Mouse (Mus musculus): ENCODE data around the gene Cs. TPM values are rescaled to one million over a fixed set of nuclear protein-coding genes. Genes with fewer than 3 reads are reported as not detected.
A peak's percentile ranks its signal among the peaks of the same experiment; 100 is the strongest.

Gene Cs
- polyA plus RNA-seq, 1 experiment from 2014 or later: 259 TPM

GRCm38 (mm10) chr10:128409692-128410559, 72.4 kb downstream of the Cs start:
- Histone ChIP-seq H3K4me1 (replicated peaks; ENCODE audit: control insufficient read depth, insufficient read depth, low read length) (peaks cover 40% of the 10 kb centered on the region), H3K27ac (ENCODE audit: low read length) (peak overlapping the region; percentile 90), H3K9me3 (ENCODE audit: control insufficient read depth, low read length) (no peaks in the 10 kb centered on the region), H3K4me2 (ENCODE audit: low read length) (peak overlapping the region; percentile 88), H3K36me3 (ENCODE audit: control insufficient read depth, insufficient read depth) (no peaks in the 10 kb centered on the region), H3K27me3 (replicated peaks; ENCODE audit: control insufficient read depth, insufficient read depth, low read length) (no peaks in the 10 kb centered on the region), H3K4me3 (replicated peaks; ENCODE audit: low read length) (peak overlapping the region; percentile 89), H3K9ac (replicated peaks; ENCODE audit: low read depth, low read length) (peak overlapping the region; percentile 89)
- peak; percentile 90 for ATAC-seq
- WGBS: 5% methylated on average over 36 of the region's 36 CpGs

GRCm38 (mm10) chr10:128410560-128410845, 73.0 kb downstream of the Cs start:
- Histone ChIP-seq H3K27ac (ENCODE audit: low read length) (0 out of 2 replicates have a peak overlapping the region, but pooled peaks have one; percentile 8), H3K9me3 (ENCODE audit: control insufficient read depth, low read length) (no peaks in the 10 kb centered on the region), H3K4me3 (replicated peaks; ENCODE audit: low read length) (no peak overlapping the region; the same call in 1 of the 2 replicates), H3K9ac (replicated peaks; ENCODE audit: low read depth, low read length) (no peak overlapping the region), H3K36me3 (ENCODE audit: control insufficient read depth, insufficient read depth) (peaks cover 3% of the 10 kb centered on the region; the same call in 1 of the 2 replicates), H3K4me1 (replicated peaks; ENCODE audit: control insufficient read depth, insufficient read depth, low read length) (peaks cover 40% of the 10 kb centered on the region), H3K4me2 (ENCODE audit: low read length) (peak overlapping the region; percentile 88), H3K27me3 (replicated peaks; ENCODE audit: control insufficient read depth, insufficient read depth, low read length) (no peaks in the 10 kb centered on the region)
- ATAC-seq: no peak
- WGBS: 25% methylated on average over 4 of the region's 4 CpGs

GRCm38 (mm10) chr10:128411211-128412054, 73.9 kb downstream of the Cs start, which contains the start of the genes Nabp2 and Rnf41:
TSS of gene Nabp2 (minus strand) at chr10:128411492.
TSS of gene Rnf41 (plus strand) at chr10:128411657.
- peak within 1 kb of the TSS; percentile 95 for H3K27ac ChIP-seq (ENCODE audit: low read length)
- peak; percentile 86 for ATAC-seq
- H3K4me2 ChIP-seq (ENCODE audit: low read length): peak within 1 kb of the TSS; percentile 88
- peaks cover 40% of the 10 kb centered on the region for H3K4me1 ChIP-seq (replicated peaks; ENCODE audit: control insufficient read depth, insufficient read depth, low read length)
- H3K36me3 ChIP-seq (ENCODE audit: control insufficient read depth, insufficient read depth): peaks cover 12% of the 10 kb centered on the region
- peak within 1 kb of the TSS; percentile 77 for H3K4me3 ChIP-seq (replicated peaks; ENCODE audit: low read length)
- H3K9ac ChIP-seq (replicated peaks; ENCODE audit: low read depth, low read length): peak within 1 kb of the TSS; percentile 79
- WGBS: under 1% methylated on average over 48 of the region's 50 CpGs
- no peaks in the 10 kb centered on the region for H3K27me3 ChIP-seq (replicated peaks; ENCODE audit: control insufficient read depth, insufficient read depth, low read length)
- H3K9me3 ChIP-seq (ENCODE audit: control insufficient read depth, low read length): no peaks in the 10 kb centered on the region

- under 1% methylated on average over 14 of the region's 14 CpGs for WGBS
- peak overlapping the region; percentile 95 for H3K27ac ChIP-seq (ENCODE audit: low read length)
- H3K4me1 ChIP-seq (replicated peaks; ENCODE audit: control insufficient read depth, insufficient read depth, low read length): peaks cover 40% of the 10 kb centered on the region
Measured at GRCm38 (mm10) chr10:128412055-128412381, 74.5 kb downstream of the Cs start.

More at GRCm38 (mm10) chr10:128412055-128412381, 74.5 kb downstream of the Cs start:
- Histone ChIP-seq H3K9ac (replicated peaks; ENCODE audit: low read depth, low read length) (peak overlapping the region; percentile 79), H3K9me3 (ENCODE audit: control insufficient read depth, low read length) (no peaks in the 10 kb centered on the region), H3K4me3 (replicated peaks; ENCODE audit: low read length) (peak overlapping the region; percentile 77), H3K4me2 (ENCODE audit: low read length) (peak overlapping the region; percentile 84), H3K27me3 (replicated peaks; ENCODE audit: control insufficient read depth, insufficient read depth, low read length) (no peaks in the 10 kb centered on the region), H3K36me3 (ENCODE audit: control insufficient read depth, insufficient read depth) (peaks cover 17% of the 10 kb centered on the region)
- no peak for ATAC-seq

Small RNA genes lying within 50 kb of the gene (microRNA-seq; reads per million reads assigned to microRNA genes)
- gene Gm25361 (not detected), gene Gm26308 (not detected), gene Mir6914 (not detected), gene Mir6915 (0.83 reads per million)

Other genes starting within 250 kb of the Cs start
- gene Baz2a, start 246.2 kb upstream of the Cs start, polyA plus RNA-seq (2015; fragmentation: Nextera tagmentation; extraction: Ambion mirVana): 8.4 and 10.0 TPM in 2 replicates
- gene Rbms2, start 157.4 kb upstream of the Cs start, polyA plus RNA-seq (2015; fragmentation: Nextera tagmentation; extraction: Ambion mirVana): 8.5 and 9.5 TPM in 2 replicates
- 0.68 and 1.1 TPM in 2 replicates for gene Gls2, start 143.3 kb upstream of the Cs start, polyA plus RNA-seq (2015; fragmentation: Nextera tagmentation; extraction: Ambion mirVana)
- 16.6 and 18.0 TPM in 2 replicates for gene Spryd4, start 125.9 kb upstream of the Cs start, polyA plus RNA-seq (2015; fragmentation: Nextera tagmentation; extraction: Ambion mirVana)
- not detected in 2 replicates for gene Mip, start 111.9 kb upstream of the Cs start, polyA plus RNA-seq (2015; fragmentation: Nextera tagmentation; extraction: Ambion mirVana)
- gene Timeless, start 105.7 kb upstream of the Cs start, polyA plus RNA-seq (2015; fragmentation: Nextera tagmentation; extraction: Ambion mirVana): 29.4 and 32.2 TPM in 2 replicates
- not detected in 2 replicates for gene Apon, start 83.6 kb upstream of the Cs start, polyA plus RNA-seq (2015; fragmentation: Nextera tagmentation; extraction: Ambion mirVana)
- gene Apof, start 69.1 kb upstream of the Cs start, polyA plus RNA-seq (2015; fragmentation: Nextera tagmentation; extraction: Ambion mirVana): not detected in 2 replicates
- gene Stat2, start 67.2 kb upstream of the Cs start, polyA plus RNA-seq (2015; fragmentation: Nextera tagmentation; extraction: Ambion mirVana): 18.7 and 23.3 TPM in 2 replicates
- gene Il23a, start 39.0 kb upstream of the Cs start, polyA plus RNA-seq (2015; fragmentation: Nextera tagmentation; extraction: Ambion mirVana): 0.39 TPM in 1 of 2 replicates, not detected in the other
- 27.8 and 28.5 TPM in 2 replicates for gene Pan2, start 34.4 kb upstream of the Cs start, polyA plus RNA-seq (2015; fragmentation: Nextera tagmentation; extraction: Ambion mirVana)
- 190 and 195 TPM in 2 replicates for gene Cnpy2, start 15.3 kb upstream of the Cs start, polyA plus RNA-seq (2015; fragmentation: Nextera tagmentation; extraction: Ambion mirVana)
- 32.2 and 32.7 TPM in 2 replicates for gene Coq10a, start 31.3 kb downstream of the Cs start, polyA plus RNA-seq (2015; fragmentation: Nextera tagmentation; extraction: Ambion mirVana)
- gene Ankrd52, start 39.4 kb downstream of the Cs start, polyA plus RNA-seq (2015; fragmentation: Nextera tagmentation; extraction: Ambion mirVana): 11.3 and 13.2 TPM in 2 replicates
- 0.10 and 0.25 TPM in 2 replicates for gene Slc39a5, start 63.5 kb downstream of the Cs start, polyA plus RNA-seq (2015; fragmentation: Nextera tagmentation; extraction: Ambion mirVana)
- 139 and 147 TPM in 2 replicates for gene Nabp2, start 73.8 kb downstream of the Cs start, polyA plus RNA-seq (2015; fragmentation: Nextera tagmentation; extraction: Ambion mirVana)
- 121 and 122 TPM in 2 replicates for gene Rnf41, start 73.9 kb downstream of the Cs start, polyA plus RNA-seq (2015; fragmentation: Nextera tagmentation; extraction: Ambion mirVana)
- gene Smarcc2, start 121.5 kb downstream of the Cs start, polyA plus RNA-seq (2015; fragmentation: Nextera tagmentation; extraction: Ambion mirVana): 215 and 217 TPM in 2 replicates
- 599 and 678 TPM in 2 replicates for gene Myl6, start 156.4 kb downstream of the Cs start, polyA plus RNA-seq (2015; fragmentation: Nextera tagmentation; extraction: Ambion mirVana)
- 5.4 and 5.9 TPM in 2 replicates for gene Myl6b, start 161.0 kb downstream of the Cs start, polyA plus RNA-seq (2015; fragmentation: Nextera tagmentation; extraction: Ambion mirVana)
- gene Esyt1, start 188.1 kb downstream of the Cs start, polyA plus RNA-seq (2015; fragmentation: Nextera tagmentation; extraction: Ambion mirVana): 9.0 and 9.6 TPM in 2 replicates
- 20.9 and 21.7 TPM in 2 replicates for gene Zc3h10, start 210.0 kb downstream of the Cs start, polyA plus RNA-seq (2015; fragmentation: Nextera tagmentation; extraction: Ambion mirVana)
- 2,032 and 2,064 TPM in 2 replicates for gene Rpl41, start 211.6 kb downstream of the Cs start, polyA plus RNA-seq (2015; fragmentation: Nextera tagmentation; extraction: Ambion mirVana)
- gene Pa2g4, start 228.3 kb downstream of the Cs start, polyA plus RNA-seq (2015; fragmentation: Nextera tagmentation; extraction: Ambion mirVana): 149 and 152 TPM in 2 replicates

Data from forebrain, embryonic 16.5 days (tissue).